Mouse (Mus musculus) retina, adult 2 months (tissue): ENCODE measurements at regions not wholly inside any gene's neighbourhood (a gene's known extent, or its start where the extent isn't known, plus 50 kb on each side); places are given as distances from the start of the nearest gene placed in this dataset.

Experiments
- DNase-seq: peaks from one replicate; pipeline ENCODE4 v3.0.0-alpha.2; 2012; ENCODE audit warnings: low read depth, low spot score

DNA sequence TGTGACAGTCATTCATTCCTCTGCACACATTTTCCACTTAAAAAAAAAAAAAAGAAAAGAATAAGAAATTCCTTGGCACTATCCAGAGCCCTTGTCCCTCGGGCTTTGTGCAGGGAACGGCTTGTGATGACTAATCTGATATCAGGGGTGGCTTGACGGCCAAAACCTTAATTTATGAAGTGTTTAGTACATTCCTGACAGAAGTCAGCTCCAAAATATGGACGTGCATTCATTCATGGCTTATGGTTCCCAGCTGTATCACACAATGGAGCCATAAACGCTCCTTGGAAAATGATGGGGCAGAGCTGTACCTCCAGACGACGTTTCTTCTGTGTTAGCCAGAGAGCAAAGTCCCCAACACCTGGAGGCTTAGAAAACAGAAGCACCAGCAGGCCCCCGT is 62.1 kb upstream of the Elac2 start:
- DNase-seq = no peak

DNA sequence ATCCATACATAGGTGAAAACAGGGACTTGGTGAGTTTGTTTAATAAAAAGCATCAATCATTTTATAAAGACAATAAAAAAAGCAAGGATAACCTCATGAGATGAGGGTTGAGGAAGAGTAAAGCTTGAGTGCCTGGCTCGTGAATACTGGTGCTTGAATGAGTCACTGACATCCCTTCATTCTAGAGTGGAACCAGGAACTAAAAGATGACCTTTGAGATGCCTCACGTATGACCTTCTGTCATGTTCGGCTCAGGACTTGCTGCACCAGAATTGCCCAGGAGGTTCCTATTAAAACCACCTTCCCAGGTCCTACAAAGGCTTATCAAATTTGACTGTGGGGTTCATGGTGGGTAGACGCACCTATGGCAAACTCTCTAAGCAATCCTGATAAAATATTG is 61.5 kb upstream of the Elac2 start:
- no peak for DNase-seq

GRCm38 (mm10) chr11:64924989-64925388 is 53.8 kb upstream of the Elac2 start:
- no peak for DNase-seq

- DNase-seq = no peak
These were observed 52.9 kb upstream of the Elac2 start for GRCm38 (mm10) chr11:64925970-64926369.
